Mouse (Mus musculus): Measurements from ENCODE around the gene Cd83. TPM values are rescaled to one million over a fixed set of nuclear protein-coding genes. Genes with fewer than 3 reads are reported as not detected.

Gene Cd83
- polyA plus RNA-seq, 1 experiment from 2014 or later = 3.9 TPM

DNA sequence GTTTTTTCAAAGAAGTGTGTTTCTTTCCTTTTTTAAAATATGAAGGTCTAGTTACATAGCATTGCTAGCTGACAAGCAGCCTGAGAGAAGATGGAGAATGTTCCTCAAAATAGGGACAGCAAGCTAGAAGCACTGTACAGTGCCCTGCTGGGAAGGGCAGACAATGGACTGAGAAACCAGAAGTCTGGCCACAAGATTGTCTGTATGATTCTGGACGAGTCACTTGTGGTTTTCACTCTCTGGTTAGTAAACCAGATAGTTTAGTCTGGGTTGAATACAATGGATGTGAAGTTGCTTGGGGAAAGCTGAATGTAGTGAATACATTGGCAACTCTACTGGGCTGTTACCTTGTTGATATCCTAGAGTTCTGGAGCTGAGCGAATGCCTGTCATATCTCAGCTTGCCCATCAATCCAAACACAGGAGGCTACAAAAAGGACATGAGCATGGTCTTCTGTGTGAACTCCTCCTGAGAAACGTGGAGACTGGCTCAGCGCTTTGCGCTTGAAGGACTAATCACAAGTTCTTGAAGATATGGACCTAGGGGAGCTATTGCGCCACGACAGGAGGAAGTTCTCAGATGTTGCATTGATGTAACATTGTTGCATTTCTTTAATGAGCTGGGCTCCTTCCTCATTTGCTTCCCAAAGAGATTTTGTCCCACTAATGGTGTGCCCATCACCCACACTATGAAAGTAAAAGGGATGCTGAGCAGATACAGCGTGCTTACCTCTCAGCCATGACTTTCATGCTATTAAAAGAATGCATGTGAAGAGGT is 18.0 kb downstream of the Cd83 start:
- 90% methylated on average over 8 of the region's 8 CpGs for WGBS
- Histone ChIP-seq H3K27me3 (peaks cover 22% of the 10 kb centered on the region), H3K27ac (no peak overlapping the region), H3K4me3 (replicated peaks) (no peak overlapping the region), H3K36me3 (replicated peaks) (no peaks in the 10 kb centered on the region; the same call in 1 of the 2 replicates), H3K4me2 (no peak overlapping the region), H3K9ac (no peak overlapping the region), H3K4me1 (peaks cover 15% of the 10 kb centered on the region), H3K9me3 (no peaks in the 10 kb centered on the region)
- ATAC-seq (ENCODE audit: low FRiP score) = no peak

- peaks cover 32% of the 10 kb centered on the region for H3K27me3 ChIP-seq
- ATAC-seq (ENCODE audit: low FRiP score) = no peak
- no peak overlapping the region for H3K27ac ChIP-seq
- peaks cover 18% of the 10 kb centered on the region for H3K4me1 ChIP-seq
- no peaks in the 10 kb centered on the region; the same call in 1 of the 2 replicates for H3K36me3 ChIP-seq (replicated peaks)
- no peak overlapping the region for H3K9ac ChIP-seq
- H3K4me3 ChIP-seq (replicated peaks) = no peak overlapping the region
- no peak overlapping the region for H3K4me2 ChIP-seq
- 91% methylated on average over 3 of the region's 3 CpGs for WGBS
- no peaks in the 10 kb centered on the region for H3K9me3 ChIP-seq
Observed at GRCm38 (mm10) chr13:43804648-43805047, 20.1 kb downstream of the Cd83 start.

GRCm38 (mm10) chr13:43805159-43805758 is 20.7 kb downstream of the Cd83 start:
- Histone ChIP-seq H3K27ac (no peak overlapping the region), H3K9ac (no peak overlapping the region), H3K27me3 (peaks cover 38% of the 10 kb centered on the region), H3K4me3 (replicated peaks) (no peak overlapping the region), H3K9me3 (no peaks in the 10 kb centered on the region), H3K36me3 (replicated peaks) (no peaks in the 10 kb centered on the region; the same call in 1 of the 2 replicates), H3K4me2 (no peak overlapping the region), H3K4me1 (peaks cover 18% of the 10 kb centered on the region)
- 89% methylated on average over 5 of the region's 5 CpGs for WGBS
- no peak for ATAC-seq (ENCODE audit: low FRiP score)

DNA sequence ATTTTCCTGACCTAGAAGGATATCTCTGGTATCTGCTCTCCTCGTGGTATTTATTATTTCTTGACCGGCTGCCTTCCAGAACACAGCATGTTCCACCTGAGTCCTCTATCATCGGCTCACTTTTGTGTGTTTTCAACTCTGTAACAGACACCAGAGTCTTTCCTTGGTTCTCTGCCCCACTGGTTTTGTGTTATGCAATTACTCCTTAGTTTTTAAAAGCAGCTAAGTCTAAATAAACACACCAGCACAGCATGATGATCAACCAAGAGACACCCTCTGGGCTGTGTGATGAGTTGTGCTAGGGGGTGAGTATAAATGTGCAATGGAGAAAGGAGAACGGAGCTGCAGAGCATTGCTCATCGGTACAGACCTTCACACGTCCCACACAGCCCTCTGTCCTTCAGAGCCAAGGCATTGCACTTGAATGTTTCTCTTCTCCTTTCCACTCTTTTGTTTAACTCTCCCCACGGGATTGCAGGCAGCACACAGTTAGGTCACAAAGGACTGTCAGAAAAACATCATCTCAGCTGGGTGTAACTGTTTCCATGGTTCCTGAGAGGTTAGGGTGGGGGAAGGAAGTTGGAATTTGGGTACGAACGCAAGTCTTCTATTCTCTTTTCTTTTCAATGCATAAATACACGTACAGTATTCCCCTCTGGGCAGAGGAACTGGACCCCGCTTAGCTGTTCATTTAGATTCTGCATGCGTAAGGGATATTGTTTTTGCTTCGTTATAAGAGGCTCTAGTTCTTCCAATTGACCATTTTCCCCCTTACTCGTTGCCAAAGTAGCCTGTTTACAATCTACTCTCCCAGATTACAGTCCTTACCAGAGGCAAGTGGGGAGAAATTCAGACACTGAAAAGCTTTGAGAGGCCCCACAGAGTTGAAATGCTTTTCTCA is 22.0 kb downstream of the Cd83 start:
- H3K4me1 ChIP-seq = peaks cover 18% of the 10 kb centered on the region
- H3K36me3 ChIP-seq (replicated peaks) = no peaks in the 10 kb centered on the region; the same call in 1 of the 2 replicates
- no peaks in the 10 kb centered on the region for H3K9me3 ChIP-seq
- H3K4me2 ChIP-seq = peak overlapping the region; percentile 30
- ATAC-seq (ENCODE audit: low FRiP score) = no peak; the same call in 1 of the 2 replicates
- H3K27me3 ChIP-seq = peaks cover 48% of the 10 kb centered on the region
- no peak overlapping the region for H3K9ac ChIP-seq
- H3K27ac ChIP-seq = 0 out of 2 replicates have a peak overlapping the region, but pooled peaks have one; percentile 38
- H3K4me3 ChIP-seq (replicated peaks) = no peak overlapping the region
- WGBS = 35% methylated on average over 14 of the region's 14 CpGs

- Histone ChIP-seq H3K9me3 (no peaks in the 10 kb centered on the region), H3K9ac (no peak overlapping the region), H3K4me1 (peaks cover 18% of the 10 kb centered on the region), H3K36me3 (replicated peaks) (no peaks in the 10 kb centered on the region), H3K4me2 (peak overlapping the region; percentile 30), H3K4me3 (replicated peaks) (no peak overlapping the region), H3K27me3 (peaks cover 51% of the 10 kb centered on the region), H3K27ac (0 out of 2 replicates have a peak overlapping the region, but pooled peaks have one; percentile 38)
- peak; percentile 46; the same call in 1 of the 2 replicates for ATAC-seq (ENCODE audit: low FRiP score)
- WGBS = 39% methylated on average over 3 of the region's 3 CpGs
Observed at GRCm38 (mm10) chr13:43807272-43807675, 22.7 kb downstream of the Cd83 start.

DNA sequence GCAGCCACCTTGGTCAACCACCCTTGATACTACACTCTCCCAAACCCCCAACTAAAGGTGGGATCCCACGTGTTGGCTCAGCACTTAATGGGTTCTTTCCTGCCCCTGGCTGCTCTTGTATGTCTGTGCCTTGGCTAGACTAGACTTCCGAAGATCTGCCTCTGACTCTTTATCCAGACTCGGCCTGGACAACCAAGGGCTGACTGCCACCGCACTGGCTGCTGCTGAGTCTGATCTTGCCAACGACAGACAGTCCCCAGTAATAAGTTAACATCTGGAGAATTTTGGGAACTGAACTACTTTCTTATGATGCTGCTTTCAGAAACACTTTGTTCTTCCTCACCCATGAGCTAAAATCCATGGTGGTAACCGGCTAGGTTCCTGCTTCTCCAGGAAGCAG is 26.0 kb downstream of the Cd83 start:
- Histone ChIP-seq H3K36me3 (replicated peaks) (no peaks in the 10 kb centered on the region), H3K9me3 (no peaks in the 10 kb centered on the region), H3K27me3 (peaks cover 39% of the 10 kb centered on the region), H3K4me2 (no peak overlapping the region), H3K9ac (no peak overlapping the region), H3K4me1 (peaks cover 18% of the 10 kb centered on the region), H3K27ac (no peak overlapping the region), H3K4me3 (replicated peaks) (no peak overlapping the region)
- no peak for ATAC-seq (ENCODE audit: low FRiP score)
- WGBS = 81% methylated on average over 6 of the region's 6 CpGs

- no peaks in the 10 kb centered on the region for H3K36me3 ChIP-seq (replicated peaks)
Observed at GRCm38 (mm10) chr13:43811835-43812234, 27.3 kb downstream of the Cd83 start.

DNA sequence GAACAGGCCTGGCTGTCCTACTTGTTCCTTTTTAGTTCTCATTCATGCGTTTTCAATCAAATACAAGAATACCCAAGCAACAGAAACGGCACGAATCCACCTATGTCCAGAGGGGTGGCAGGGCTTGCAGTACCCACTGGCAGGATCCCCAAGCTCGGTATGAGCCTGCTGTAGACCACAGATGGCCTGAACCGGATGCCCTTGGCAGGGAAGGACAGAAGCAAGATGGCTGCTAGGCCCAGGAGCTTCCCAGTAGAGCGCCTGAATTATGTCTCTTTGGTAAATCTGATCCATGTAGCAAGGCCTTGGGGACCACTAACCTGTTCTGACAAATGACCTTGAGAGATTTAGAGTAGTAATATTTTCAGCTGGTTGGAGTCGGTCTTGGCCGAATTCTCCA is 28.9 kb downstream of the Cd83 start:
- Histone ChIP-seq H3K9ac (no peak overlapping the region), H3K4me2 (no peak overlapping the region), H3K9me3 (no peaks in the 10 kb centered on the region), H3K4me3 (replicated peaks) (no peak overlapping the region), H3K27me3 (peaks cover 26% of the 10 kb centered on the region), H3K4me1 (no peaks in the 10 kb centered on the region), H3K27ac (no peak overlapping the region), H3K36me3 (replicated peaks) (no peaks in the 10 kb centered on the region)
- ATAC-seq (ENCODE audit: low FRiP score) = no peak
- 91% methylated on average over 8 of the region's 8 CpGs for WGBS

More at GRCm38 (mm10) chr13:43811835-43812234, 27.3 kb downstream of the Cd83 start:
- H3K4me3 ChIP-seq (replicated peaks) = no peak overlapping the region
- no peak for ATAC-seq (ENCODE audit: low FRiP score)
- no peak overlapping the region for H3K27ac ChIP-seq
- peaks cover 36% of the 10 kb centered on the region for H3K27me3 ChIP-seq
- H3K4me1 ChIP-seq = peaks cover 10% of the 10 kb centered on the region
- no peak overlapping the region for H3K4me2 ChIP-seq
- 89% methylated on average over 3 of the region's 3 CpGs for WGBS
- no peaks in the 10 kb centered on the region for H3K9me3 ChIP-seq
- H3K9ac ChIP-seq = no peak overlapping the region

DNA sequence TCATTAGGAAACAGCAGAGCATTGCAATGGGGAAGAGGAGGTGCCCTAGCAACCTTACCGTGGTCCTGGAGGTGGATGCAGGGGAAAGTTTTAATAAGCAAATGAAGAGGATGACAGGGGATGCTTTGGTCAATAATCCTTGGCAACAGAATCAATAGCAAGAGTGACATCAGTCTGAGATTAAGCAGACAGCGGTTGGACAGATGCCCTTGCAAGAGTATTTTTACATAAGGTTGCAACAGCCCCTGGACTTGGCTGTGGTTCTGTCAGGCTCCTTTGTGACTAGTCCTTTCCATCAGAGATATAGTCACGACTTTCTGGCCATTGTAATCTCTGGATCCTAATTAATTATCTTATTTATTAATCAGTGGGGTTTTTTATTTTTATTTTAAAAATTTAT is 32.9 kb downstream of the Cd83 start:
- H3K4me1 ChIP-seq = no peaks in the 10 kb centered on the region
- 75% methylated on average over 3 of the region's 3 CpGs for WGBS
- no peaks in the 10 kb centered on the region for H3K27me3 ChIP-seq
- no peak overlapping the region for H3K4me3 ChIP-seq (replicated peaks)
- no peak overlapping the region for H3K9ac ChIP-seq
- H3K27ac ChIP-seq = no peak overlapping the region
- no peaks in the 10 kb centered on the region for H3K9me3 ChIP-seq
- no peaks in the 10 kb centered on the region for H3K36me3 ChIP-seq (replicated peaks)
- ATAC-seq (ENCODE audit: low FRiP score) = no peak
- H3K4me2 ChIP-seq = no peak overlapping the region

GRCm38 (mm10) chr13:43818307-43819019 is 33.9 kb downstream of the Cd83 start:
- 86% methylated on average over 7 of the region's 7 CpGs for WGBS
- H3K27ac ChIP-seq = no peak overlapping the region
- no peak overlapping the region for H3K4me2 ChIP-seq
- H3K9ac ChIP-seq = no peak overlapping the region
- H3K4me3 ChIP-seq (replicated peaks) = no peak overlapping the region
- no peaks in the 10 kb centered on the region for H3K36me3 ChIP-seq (replicated peaks)
- no peak for ATAC-seq (ENCODE audit: low FRiP score)
- no peaks in the 10 kb centered on the region for H3K27me3 ChIP-seq
- no peaks in the 10 kb centered on the region for H3K4me1 ChIP-seq
- no peaks in the 10 kb centered on the region for H3K9me3 ChIP-seq

- no peaks in the 10 kb centered on the region for H3K27me3 ChIP-seq
- no peaks in the 10 kb centered on the region for H3K9me3 ChIP-seq
- no peaks in the 10 kb centered on the region for H3K36me3 ChIP-seq (replicated peaks)
- WGBS = 95% methylated on average over 6 of the region's 6 CpGs
- H3K4me3 ChIP-seq (replicated peaks) = no peak overlapping the region
- no peaks in the 10 kb centered on the region for H3K4me1 ChIP-seq
- no peak for ATAC-seq (ENCODE audit: low FRiP score)
- H3K27ac ChIP-seq = no peak overlapping the region
- no peak overlapping the region for H3K9ac ChIP-seq
- no peak overlapping the region for H3K4me2 ChIP-seq
Observed at GRCm38 (mm10) chr13:43819020-43819310, 34.4 kb downstream of the Cd83 start.

DNA sequence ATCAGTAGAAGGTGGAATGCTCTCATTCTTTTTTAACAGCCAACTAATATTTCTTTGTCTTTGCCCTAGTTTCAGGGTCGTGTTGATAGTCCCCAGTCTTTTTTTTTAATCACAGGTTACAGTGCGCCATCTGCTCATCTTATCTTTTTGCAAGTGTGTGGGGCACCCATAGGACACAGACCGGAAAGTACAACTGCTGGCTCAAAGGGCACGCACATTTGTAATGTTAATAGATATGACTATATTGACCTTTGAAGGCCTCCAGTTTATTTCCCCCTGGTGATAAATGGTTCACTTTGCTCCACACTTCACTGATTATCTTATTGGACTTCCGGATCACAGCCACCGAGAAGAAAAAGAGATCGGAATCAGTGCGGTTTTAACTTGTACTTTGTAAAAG is 35.5 kb downstream of the Cd83 start:
- H3K9ac ChIP-seq = no peak overlapping the region
- H3K36me3 ChIP-seq (replicated peaks) = no peaks in the 10 kb centered on the region
- H3K4me3 ChIP-seq (replicated peaks) = no peak overlapping the region
- H3K27ac ChIP-seq = no peak overlapping the region
- H3K4me2 ChIP-seq = no peak overlapping the region
- no peaks in the 10 kb centered on the region for H3K27me3 ChIP-seq
- ATAC-seq (ENCODE audit: low FRiP score) = no peak
- H3K9me3 ChIP-seq = no peaks in the 10 kb centered on the region
- H3K4me1 ChIP-seq = no peaks in the 10 kb centered on the region
- WGBS = 93% methylated on average over 8 of the region's 8 CpGs

All from forebrain, embryonic 12.5 days (tissue).